Mouse (Mus musculus) G1E (cell line): ENCODE data around the gene Khdc4. TPM values are rescaled to one million over a fixed set of nuclear protein-coding genes. Genes with fewer than 3 reads are reported as not detected.
A peak's percentile ranks its signal among the peaks of the same experiment; 100 is the strongest.

Experiments used
- ATAC-seq: 2 replicates; pipeline ENCODE4 v1.8.0; 2016; ENCODE audit warnings: mild to moderate bottlenecking; ENCODE audit not compliant: insufficient number of reproducible peaks, poor library complexity, low FRiP score, severe bottlenecking; ENCODE audit errors: extremely low read depth
- DNase-seq: peaks from one replicate; pipeline ENCODE4 v3.0.0; 2012; ENCODE audit warnings: low spot score
- H3K27me3 ChIP-seq: 2 replicates; pipeline ENCODE4 v1.6.1; 2012; ENCODE audit warnings: mild to moderate bottlenecking, low read length, inconsistent platforms; ENCODE audit not compliant: insufficient read depth
- H3K36me3 ChIP-seq: replicated peaks from 2 replicates; pipeline ENCODE3; 2012; ENCODE audit warnings: mild to moderate bottlenecking, inconsistent platforms
- H3K4me1 ChIP-seq: 2 replicates; pipeline ENCODE4 v1.6.1; 2012; ENCODE audit warnings: low read depth, low read length, inconsistent platforms, mixed read lengths; ENCODE audit not compliant: insufficient read depth
- H3K4me3 ChIP-seq: 2 replicates; pipeline ENCODE4 v1.5.1; 2012; ENCODE audit warnings: low read depth, mild to moderate bottlenecking, inconsistent platforms, low read length, moderate library complexity, mixed read lengths
- H3K9me3 ChIP-seq: replicated peaks from 2 replicates; pipeline ENCODE4 v1.6.1; 2012; ENCODE audit warnings: inconsistent platforms
- CTCF ChIP-seq: IDR thresholded peaks from 2 replicates; pipeline ENCODE4 v1.5.1; 2012; ENCODE audit warnings: low read depth, low read length, inconsistent platforms, mixed read lengths
- GATA1 ChIP-seq: IDR thresholded peaks from 2 replicates; pipeline ENCODE4 v1.6.1; 2012; ENCODE audit warnings: borderline replicate concordance, low read length, inconsistent platforms, mixed read lengths
- GATA2 ChIP-seq: IDR thresholded peaks from 2 replicates; pipeline ENCODE4 v1.6.1; 2012; ENCODE audit warnings: low read depth, low read length, inconsistent platforms, borderline replicate concordance
- POLR2AphosphoS5 ChIP-seq: IDR thresholded peaks from 2 replicates; pipeline ENCODE4 v1.6.1; 2012; ENCODE audit warnings: low read depth, low read length, inconsistent platforms; ENCODE audit not compliant: insufficient replicate concordance
- TAL1 ChIP-seq: conservative IDR thresholded peaks from 2 replicates; pipeline ENCODE4 v1.6.1; 2012; ENCODE audit warnings: low read depth, low read length, inconsistent platforms, mixed read lengths
- polyA plus RNA-seq: library from polyadenylated mRNA; stranded (reverse); fragments of >175 nt; gene quantifications from 2 replicates; pipeline ENCODE4 v1.2.3, GENCODE M21; 2012
- total RNA-seq, 2 experiments: library from RNA; stranded (forward) in 1 of 2; stranded (reverse) in 1 of 2; fragments of 200-1000 nt in 1 of 2; fragments of >200 nt in 1 of 2; fragmentation: Nextera tagmentation in 1 of 2; gene quantifications; 2 replicates each; pipeline ENCODE4 v1.2.3; 2014 to 2017

Khdc4 gene
- total and polyA plus RNA-seq, 3 experiments: 18.5 to 102 (median 83.9) TPM

GRCm38 (mm10) chr3:88655619-88656018, 30.0 kb upstream of the Khdc4 start:
- DNase-seq (no peak), ATAC-seq (no peak)
- no peak overlapping the region for H3K4me3 ChIP-seq
- H3K36me3 ChIP-seq: no peaks in the 10 kb centered on the region
- peaks cover 7% of the 10 kb centered on the region; the same call in 1 of the 2 replicates for H3K4me1 ChIP-seq
- H3K9me3 ChIP-seq: no peaks in the 10 kb centered on the region
- no peak for TF ChIP-seq GATA1
- TF ChIP-seq POLR2AphosphoS5: no peak
- TF ChIP-seq GATA2: no peak
- no peak for TF ChIP-seq TAL1
- TF ChIP-seq CTCF: no peak
- peaks cover 44% of the 10 kb centered on the region for H3K27me3 ChIP-seq

GRCm38 (mm10) chr3:88658441-88659127, 27.0 kb upstream of the Khdc4 start:
- no peaks in the 10 kb centered on the region for H3K36me3 ChIP-seq
- H3K9me3 ChIP-seq: no peaks in the 10 kb centered on the region; the same call in 1 of the 2 replicates
- peaks cover 32% of the 10 kb centered on the region for H3K27me3 ChIP-seq
- TF ChIP-seq GATA2 (no peak), POLR2AphosphoS5 (no peak), CTCF (no peak), TAL1 (no peak), GATA1 (no peak)
- H3K4me3 ChIP-seq: no peak overlapping the region
- ATAC-seq (no peak), DNase-seq (no peak)
- H3K4me1 ChIP-seq: 0 out of 2 replicates have a peak, but pooled peaks cover 3% of the 10 kb centered on the region

DNA sequence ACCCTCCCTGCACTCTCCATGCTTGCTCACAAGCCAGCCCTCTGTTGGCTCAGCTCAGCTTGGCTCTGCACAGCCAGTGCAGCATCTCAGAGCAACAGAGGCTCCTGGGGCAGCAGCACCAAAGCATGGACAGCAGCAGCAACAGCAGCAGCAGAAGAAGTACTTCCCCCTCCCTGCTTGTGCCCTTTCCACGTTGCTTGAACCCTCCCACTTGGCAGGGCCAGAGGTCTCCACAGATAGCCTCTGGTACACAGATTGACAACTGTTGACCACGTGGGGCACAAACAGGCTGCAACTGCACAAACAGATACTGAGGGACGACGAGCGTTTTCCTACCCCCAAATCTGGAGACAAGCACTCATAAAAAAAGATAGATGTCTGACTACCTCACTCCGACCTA, 25.8 kb upstream of the Khdc4 start:
- Histone ChIP-seq H3K27me3 (peaks cover 33% of the 10 kb centered on the region), H3K4me1 (peaks cover 8% of the 10 kb centered on the region), H3K36me3 (no peaks in the 10 kb centered on the region), H3K9me3 (no peaks in the 10 kb centered on the region; the same call in 1 of the 2 replicates), H3K4me3 (no peak overlapping the region)
- ATAC-seq (no peak), DNase-seq (no peak)
- TF ChIP-seq CTCF (no peak), GATA2 (no peak), GATA1 (no peak), TAL1 (no peak), POLR2AphosphoS5 (no peak)

- no peaks in the 10 kb centered on the region; the same call in 1 of the 2 replicates for H3K9me3 ChIP-seq
- ATAC-seq: no peak
- no peaks in the 10 kb centered on the region for H3K36me3 ChIP-seq
- H3K4me1 ChIP-seq: peaks cover 8% of the 10 kb centered on the region
- H3K4me3 ChIP-seq: no peak overlapping the region
- peaks cover 9% of the 10 kb centered on the region for H3K27me3 ChIP-seq
- DNase-seq: no peak
- TF ChIP-seq POLR2AphosphoS5 (no peak), CTCF (no peak), GATA1 (no peak)
Observed at GRCm38 (mm10) chr3:88664095-88664494, 21.5 kb upstream of the Khdc4 start.

GRCm38 (mm10) chr3:88677399-88677798, 8.2 kb upstream of the Khdc4 start:
- peak overlapping the region; percentile 63; the same call in 1 of the 2 replicates for H3K4me3 ChIP-seq
- no peaks in the 10 kb centered on the region for H3K36me3 ChIP-seq
- H3K27me3 ChIP-seq: peaks cover 3% of the 10 kb centered on the region; the same call in 1 of the 2 replicates
- peak; percentile 46 for DNase-seq
- H3K9me3 ChIP-seq: no peaks in the 10 kb centered on the region
- 0 out of 2 replicates have a peak, but pooled peaks cover 5% of the 10 kb centered on the region for H3K4me1 ChIP-seq
- TF ChIP-seq CTCF: 0 out of 2 replicates have a peak, but pooled peaks have one; percentile 19
- no peak for TF ChIP-seq GATA2
- 0 out of 2 replicates have a peak, but pooled peaks have one; percentile 22 for ATAC-seq

DNA sequence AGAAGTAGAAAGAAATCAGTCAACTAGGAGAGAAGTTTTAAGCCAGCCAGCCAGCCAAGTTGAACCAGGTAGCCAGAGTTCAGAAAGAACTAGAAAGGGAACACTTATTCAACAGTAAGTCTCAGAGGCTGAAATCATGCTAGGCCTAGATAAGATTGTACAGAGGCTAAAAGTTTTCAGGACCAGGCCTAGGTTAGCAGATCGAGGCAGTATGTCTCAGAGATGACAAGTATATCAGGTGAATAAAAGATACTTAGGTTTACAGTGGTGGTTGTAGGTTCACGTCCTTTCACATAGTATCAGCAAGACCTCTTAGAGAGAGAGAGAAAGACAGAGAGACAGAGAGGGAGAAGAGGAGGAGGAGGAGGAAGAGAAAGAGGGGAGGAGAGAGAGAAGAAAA, 1.8 kb upstream of the Khdc4 start:
- peaks cover 19% of the 10 kb centered on the region for H3K36me3 ChIP-seq
- H3K4me3 ChIP-seq: no peak overlapping the region
- no peak for TF ChIP-seq GATA1
- DNase-seq (no peak), ATAC-seq (no peak)
- no peaks in the 10 kb centered on the region for H3K27me3 ChIP-seq
- no peaks in the 10 kb centered on the region for H3K9me3 ChIP-seq
- peaks cover 19% of the 10 kb centered on the region for H3K4me1 ChIP-seq

DNA sequence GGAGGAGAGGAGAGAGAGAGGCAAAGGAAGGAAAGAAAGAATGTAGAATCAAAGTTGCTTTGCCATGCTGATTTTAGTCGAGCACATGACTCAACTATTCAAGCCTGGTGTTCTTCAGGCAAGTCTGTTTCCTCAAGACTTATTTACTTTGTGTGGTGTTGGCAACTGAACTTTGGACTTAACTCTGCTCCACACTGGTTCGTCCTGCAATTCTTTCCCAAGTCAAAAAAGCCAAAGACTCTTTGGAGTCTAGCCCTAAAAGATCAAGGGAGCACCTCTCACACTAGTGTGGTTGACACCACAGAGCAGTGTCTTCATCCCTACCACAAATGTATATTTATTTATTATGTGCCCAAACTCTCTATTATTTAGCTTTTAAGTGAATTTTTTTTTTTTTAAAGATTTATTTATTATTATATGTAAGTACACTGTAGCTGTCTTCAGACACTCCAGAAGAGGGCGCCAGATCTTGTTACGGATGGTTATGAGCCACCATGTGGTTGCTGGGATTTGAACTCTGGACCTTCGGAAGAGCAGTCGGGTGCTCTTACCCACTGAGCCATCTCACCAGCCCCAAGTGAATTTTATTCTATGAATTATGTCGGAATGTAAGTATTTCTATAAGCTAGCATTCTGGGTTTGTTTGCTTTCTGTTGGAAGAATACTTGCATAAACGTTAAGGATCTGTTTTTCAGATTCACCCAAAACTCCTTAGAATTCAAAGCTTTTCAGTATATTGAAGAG, 1.2 kb upstream of the Khdc4 start:
- H3K27me3 ChIP-seq: no peaks in the 10 kb centered on the region
- TF ChIP-seq CTCF (no peak), GATA2 (no peak), POLR2AphosphoS5 (no peak), GATA1 (no peak), TAL1 (no peak)
- H3K36me3 ChIP-seq: peaks cover 25% of the 10 kb centered on the region
- no peaks in the 10 kb centered on the region for H3K9me3 ChIP-seq
- H3K4me3 ChIP-seq: peak overlapping the region; percentile 93
- ATAC-seq (no peak), DNase-seq (no peak)
- peaks cover 19% of the 10 kb centered on the region for H3K4me1 ChIP-seq
